Mouse (Mus musculus) embryonic fibroblast, embryonic 13.5 days (primary cell): ENCODE measurements around the gene Ccr10.

Source experiments
- CTCF ChIP-seq: IDR thresholded peaks from 2 replicates; pipeline ENCODE4 v1.5.1; 2011; ENCODE audit warnings: mild to moderate bottlenecking, control low read depth, low read length, moderate library complexity, borderline replicate concordance; ENCODE audit not compliant: insufficient read depth
- POLR2A ChIP-seq: IDR thresholded peaks from 2 replicates; pipeline ENCODE4 v1.6.1; 2011; ENCODE audit warnings: low read depth, mild to moderate bottlenecking, control low read depth, low read length, moderate library complexity

- TF ChIP-seq CTCF (no peak), POLR2A (no peak)
These were observed 20.6 kb downstream of the Ccr10 start for GRCm38 (mm10) chr11:101154648-101155047.
